Mouse (Mus musculus): ENCODE measurements around the gene Tmem108. TPM values are rescaled to one million over a fixed set of nuclear protein-coding genes. Genes with fewer than 3 reads are reported as not detected.

Gene Tmem108
- polyA plus RNA-seq, 1 experiment from 2014 or later, result 25.9 TPM

GRCm38 (mm10) chr9:103701448-103701847 lies 60.2 kb downstream of the Tmem108 start:
- Histone ChIP-seq H3K4me3 (replicated peaks) (no peak overlapping the region), H3K4me1 (peaks cover 16% of the 10 kb centered on the region), H3K27ac (replicated peaks) (no peak overlapping the region), H3K4me2 (no peak overlapping the region), H3K36me3 (no peaks in the 10 kb centered on the region), H3K9me3 (replicated peaks) (no peaks in the 10 kb centered on the region), H3K9ac (replicated peaks) (no peak overlapping the region), H3K27me3 (replicated peaks) (no peaks in the 10 kb centered on the region)
- no peak for ATAC-seq (ENCODE audit: low FRiP score)
- WGBS, result 39% methylated on average over 4 of the region's 4 CpGs

DNA sequence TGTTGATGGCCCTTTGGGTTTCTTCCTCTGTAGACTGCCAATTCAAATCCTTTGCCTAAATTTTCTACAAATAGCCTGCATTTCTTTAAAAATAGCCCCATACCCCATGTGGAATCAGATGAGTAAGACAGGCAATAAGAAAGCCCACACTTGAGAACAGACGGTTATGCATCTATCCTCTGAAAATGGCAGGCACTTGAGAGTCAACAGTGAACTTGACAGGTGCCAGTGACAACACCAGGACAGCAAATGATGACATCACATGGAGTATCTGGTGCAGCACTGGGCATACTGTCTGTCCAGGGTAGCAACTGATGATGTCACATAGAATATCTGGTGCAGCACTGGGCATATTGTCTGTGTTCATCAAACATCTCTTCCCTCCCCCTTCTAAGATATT lies 61.4 kb downstream of the Tmem108 start:
- no peak overlapping the region for H3K4me2 ChIP-seq
- WGBS, result 89% methylated on average over 1 of the region's 1 CpGs
- no peaks in the 10 kb centered on the region for H3K27me3 ChIP-seq (replicated peaks)
- H3K4me1 ChIP-seq, result peaks cover 16% of the 10 kb centered on the region
- H3K9me3 ChIP-seq (replicated peaks), result no peaks in the 10 kb centered on the region
- no peak overlapping the region for H3K4me3 ChIP-seq (replicated peaks)
- no peak for ATAC-seq (ENCODE audit: low FRiP score)
- no peak overlapping the region for H3K27ac ChIP-seq (replicated peaks)
- H3K9ac ChIP-seq (replicated peaks), result no peak overlapping the region
- no peaks in the 10 kb centered on the region for H3K36me3 ChIP-seq

GRCm38 (mm10) chr9:103696967-103697366 lies 64.7 kb downstream of the Tmem108 start:
- H3K9me3 ChIP-seq (replicated peaks), result no peaks in the 10 kb centered on the region
- H3K36me3 ChIP-seq, result no peaks in the 10 kb centered on the region
- H3K9ac ChIP-seq (replicated peaks), result no peak overlapping the region
- H3K4me1 ChIP-seq, result peaks cover 24% of the 10 kb centered on the region
- ATAC-seq (ENCODE audit: low FRiP score), result peak; percentile 51; the same call in 1 of the 2 replicates
- H3K27me3 ChIP-seq (replicated peaks), result no peaks in the 10 kb centered on the region
- H3K4me3 ChIP-seq (replicated peaks), result no peak overlapping the region
- H3K27ac ChIP-seq (replicated peaks), result peak overlapping the region; percentile 56
- 45% methylated on average over 6 of the region's 6 CpGs for WGBS
- no peak overlapping the region for H3K4me2 ChIP-seq

DNA sequence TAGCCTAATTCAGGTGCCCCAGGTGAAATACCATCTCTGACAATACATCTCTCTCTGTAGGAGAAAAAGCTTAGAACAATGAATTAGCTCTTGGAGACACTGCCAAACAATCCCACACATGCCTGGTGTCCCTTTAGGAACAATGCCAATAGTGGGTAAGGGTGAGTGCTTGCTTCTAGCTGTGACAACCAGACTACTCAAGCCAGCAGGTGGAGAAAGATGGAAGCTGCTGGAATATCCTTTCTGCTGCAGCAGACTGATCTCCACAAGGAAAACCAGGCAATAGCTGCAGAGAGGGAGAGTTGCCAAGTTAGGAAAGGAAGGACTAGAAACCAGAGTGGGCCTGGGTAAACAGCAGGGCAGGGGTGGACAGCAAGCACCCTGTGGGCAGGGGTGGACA lies 67.8 kb downstream of the Tmem108 start:
- no peaks in the 10 kb centered on the region for H3K9me3 ChIP-seq (replicated peaks)
- H3K36me3 ChIP-seq, result no peaks in the 10 kb centered on the region
- no peak overlapping the region for H3K4me3 ChIP-seq (replicated peaks)
- no peak overlapping the region for H3K27ac ChIP-seq (replicated peaks)
- no peak overlapping the region for H3K9ac ChIP-seq (replicated peaks)
- no peak for ATAC-seq (ENCODE audit: low FRiP score)
- H3K27me3 ChIP-seq (replicated peaks), result no peaks in the 10 kb centered on the region
- peaks cover 24% of the 10 kb centered on the region for H3K4me1 ChIP-seq
- H3K4me2 ChIP-seq, result no peak overlapping the region

- H3K4me2 ChIP-seq, result no peak overlapping the region
- H3K36me3 ChIP-seq, result no peaks in the 10 kb centered on the region
- H3K27ac ChIP-seq (replicated peaks), result peak overlapping the region; percentile 63; the same call in 1 of the 2 replicates
- no peaks in the 10 kb centered on the region for H3K27me3 ChIP-seq (replicated peaks)
- H3K9me3 ChIP-seq (replicated peaks), result no peaks in the 10 kb centered on the region
- H3K4me3 ChIP-seq (replicated peaks), result no peak overlapping the region
- H3K4me1 ChIP-seq, result peaks cover 24% of the 10 kb centered on the region
- peak; percentile 27; the same call in 1 of the 2 replicates for ATAC-seq (ENCODE audit: low FRiP score)
- no peak overlapping the region for H3K9ac ChIP-seq (replicated peaks)
- 52% methylated on average over 4 of the region's 4 CpGs for WGBS
These were observed 68.9 kb downstream of the Tmem108 start for GRCm38 (mm10) chr9:103692699-103693098.

DNA sequence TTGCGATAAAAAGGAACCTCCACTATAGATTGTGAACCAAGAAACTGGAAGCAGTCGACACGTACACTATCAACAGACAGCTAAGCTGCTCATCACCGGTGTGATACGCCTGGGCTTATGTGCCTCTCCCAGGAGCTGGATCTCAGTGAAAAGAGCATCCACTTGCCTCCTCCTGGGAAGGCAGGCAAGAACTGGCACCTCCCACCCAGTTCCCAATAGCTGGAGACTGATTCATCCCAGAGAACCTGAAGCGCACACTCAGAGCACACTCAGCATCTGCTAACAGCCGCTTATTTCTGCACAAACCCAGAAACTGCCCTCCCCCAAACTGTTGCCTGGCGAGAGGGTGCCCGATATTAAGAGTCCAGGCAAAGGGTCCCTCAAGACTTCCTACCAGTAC lies 69.8 kb downstream of the Tmem108 start:
- Histone ChIP-seq H3K9ac (replicated peaks) (no peak overlapping the region), H3K4me2 (no peak overlapping the region), H3K9me3 (replicated peaks) (no peaks in the 10 kb centered on the region), H3K27ac (replicated peaks) (no peak overlapping the region; the same call in 1 of the 2 replicates), H3K27me3 (replicated peaks) (no peaks in the 10 kb centered on the region), H3K4me1 (peaks cover 24% of the 10 kb centered on the region), H3K36me3 (no peaks in the 10 kb centered on the region), H3K4me3 (replicated peaks) (no peak overlapping the region)
- 78% methylated on average over 9 of the region's 9 CpGs for WGBS
- ATAC-seq (ENCODE audit: low FRiP score), result no peak

DNA sequence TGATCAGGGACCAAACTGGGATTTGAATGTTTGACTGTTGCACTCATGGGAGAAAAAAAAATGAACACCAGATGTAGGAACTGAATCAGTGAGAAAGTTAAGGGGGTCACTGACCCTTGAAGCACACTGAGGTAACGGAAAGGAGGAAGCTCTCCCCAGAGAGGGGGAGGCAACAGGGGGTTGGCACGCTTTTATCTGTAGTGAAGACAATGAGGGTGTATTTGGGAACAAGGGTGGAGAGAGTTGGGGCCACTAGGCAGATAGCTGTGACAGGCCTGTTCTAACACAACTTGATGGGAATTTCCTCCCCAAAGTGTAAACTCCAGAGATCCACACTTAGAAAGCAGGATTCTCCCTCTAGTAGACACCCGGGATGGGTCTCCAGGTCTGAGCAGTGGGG lies 71.2 kb downstream of the Tmem108 start:
- H3K4me2 ChIP-seq, result no peak overlapping the region
- no peak for ATAC-seq (ENCODE audit: low FRiP score)
- 64% methylated on average over 3 of the region's 3 CpGs for WGBS

DNA sequence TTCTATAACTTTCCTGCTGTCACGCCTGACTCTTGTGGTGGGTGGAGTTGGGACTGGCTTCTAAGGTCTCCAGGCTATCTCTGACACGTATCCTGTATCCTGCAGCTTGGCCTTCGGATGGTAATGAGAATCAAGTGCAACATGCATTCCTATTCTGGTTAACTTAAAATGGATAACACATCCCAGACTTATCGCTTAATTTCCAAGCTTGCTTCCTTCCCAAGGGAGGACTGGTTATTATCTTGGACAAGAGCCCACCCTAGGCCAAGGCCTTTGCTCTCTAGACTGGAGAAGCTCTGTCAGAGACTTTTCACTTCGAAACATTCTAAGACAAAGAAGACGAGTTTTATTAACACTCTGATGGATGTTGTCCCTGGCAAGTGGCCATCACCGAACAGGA lies 71.9 kb downstream of the Tmem108 start:
- Histone ChIP-seq H3K9ac (replicated peaks) (no peak overlapping the region), H3K36me3 (no peaks in the 10 kb centered on the region), H3K9me3 (replicated peaks) (no peaks in the 10 kb centered on the region), H3K4me2 (no peak overlapping the region), H3K27ac (replicated peaks) (no peak overlapping the region), H3K27me3 (replicated peaks) (no peaks in the 10 kb centered on the region), H3K4me1 (peaks cover 23% of the 10 kb centered on the region), H3K4me3 (replicated peaks) (no peak overlapping the region)
- WGBS, result 71% methylated on average over 7 of the region's 7 CpGs
- no peak for ATAC-seq (ENCODE audit: low FRiP score)

More for the DNA sequence above, 71.2 kb downstream of the Tmem108 start:
- Histone ChIP-seq H3K4me1 (peaks cover 23% of the 10 kb centered on the region), H3K9me3 (replicated peaks) (no peaks in the 10 kb centered on the region), H3K36me3 (no peaks in the 10 kb centered on the region), H3K4me3 (replicated peaks) (no peak overlapping the region), H3K9ac (replicated peaks) (no peak overlapping the region), H3K27me3 (replicated peaks) (no peaks in the 10 kb centered on the region), H3K27ac (replicated peaks) (no peak overlapping the region)

DNA sequence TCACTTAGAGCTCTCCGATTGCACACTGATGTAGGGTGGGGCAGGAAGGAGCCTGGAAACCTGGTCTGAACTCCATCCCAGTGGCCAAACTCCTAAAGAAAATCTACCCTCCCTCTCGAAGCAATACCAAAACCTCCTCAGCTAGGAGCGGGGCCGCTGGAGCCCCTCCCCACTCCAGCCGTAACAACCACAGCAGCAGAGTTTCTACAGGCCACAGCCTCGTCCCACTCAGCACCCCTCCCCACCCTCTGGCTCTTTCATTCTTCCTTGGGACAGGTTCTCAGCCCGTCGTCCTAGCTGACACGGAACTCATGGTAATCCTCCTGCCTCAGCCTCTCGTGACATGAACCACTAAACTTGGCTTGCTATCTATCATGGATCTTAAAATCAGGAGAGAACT lies 72.6 kb downstream of the Tmem108 start:
- no peak overlapping the region for H3K4me2 ChIP-seq
- H3K9ac ChIP-seq (replicated peaks), result no peak overlapping the region
- H3K4me3 ChIP-seq (replicated peaks), result no peak overlapping the region
- no peak overlapping the region for H3K27ac ChIP-seq (replicated peaks)
- 91% methylated on average over 10 of the region's 10 CpGs for WGBS
- H3K27me3 ChIP-seq (replicated peaks), result no peaks in the 10 kb centered on the region
- H3K9me3 ChIP-seq (replicated peaks), result no peaks in the 10 kb centered on the region
- H3K4me1 ChIP-seq, result peaks cover 23% of the 10 kb centered on the region
- no peak for ATAC-seq (ENCODE audit: low FRiP score)
- no peaks in the 10 kb centered on the region for H3K36me3 ChIP-seq

DNA sequence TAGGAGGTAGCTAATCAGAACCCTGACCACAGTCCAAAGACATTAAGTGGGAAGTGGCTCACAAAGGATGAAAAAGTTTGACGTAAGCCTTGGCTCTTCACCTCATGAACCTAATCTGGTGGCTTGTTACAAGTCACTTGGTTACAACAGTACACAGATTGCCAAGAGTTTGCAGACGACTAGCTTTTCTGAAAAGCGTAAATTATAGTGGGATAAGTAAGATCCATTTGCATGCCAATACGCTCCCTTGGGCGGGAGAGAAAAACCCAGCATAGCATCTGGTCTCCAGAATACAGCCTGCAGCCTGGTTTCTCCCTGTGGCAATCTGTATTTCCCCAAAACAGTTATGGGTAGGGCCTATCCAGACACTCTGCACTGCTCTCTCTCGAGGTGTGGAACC lies 74.5 kb downstream of the Tmem108 start:
- WGBS, result 39% methylated on average over 6 of the region's 6 CpGs
- no peak overlapping the region for H3K4me2 ChIP-seq
- peak; percentile 59; the same call in 1 of the 2 replicates for ATAC-seq (ENCODE audit: low FRiP score)

GRCm38 (mm10) chr9:103681741-103682330 lies 79.8 kb downstream of the Tmem108 start:
- ATAC-seq (ENCODE audit: low FRiP score), result no peak
- Histone ChIP-seq H3K4me3 (replicated peaks) (no peak overlapping the region), H3K27me3 (replicated peaks) (no peaks in the 10 kb centered on the region), H3K4me1 (peaks cover 10% of the 10 kb centered on the region), H3K27ac (replicated peaks) (no peak overlapping the region), H3K36me3 (no peaks in the 10 kb centered on the region), H3K4me2 (no peak overlapping the region), H3K9ac (replicated peaks) (no peak overlapping the region), H3K9me3 (replicated peaks) (no peaks in the 10 kb centered on the region)
- 77% methylated on average over 4 of the region's 4 CpGs for WGBS

More for the DNA sequence above, 74.5 kb downstream of the Tmem108 start:
- no peak overlapping the region for H3K4me3 ChIP-seq (replicated peaks)
- H3K9me3 ChIP-seq (replicated peaks), result no peaks in the 10 kb centered on the region
- no peaks in the 10 kb centered on the region for H3K27me3 ChIP-seq (replicated peaks)
- no peaks in the 10 kb centered on the region for H3K36me3 ChIP-seq
- peaks cover 18% of the 10 kb centered on the region for H3K4me1 ChIP-seq
- H3K27ac ChIP-seq (replicated peaks), result peak overlapping the region; percentile 51
- H3K9ac ChIP-seq (replicated peaks), result no peak overlapping the region

- H3K4me1 ChIP-seq, result peaks cover 8% of the 10 kb centered on the region
- 51% methylated on average over 2 of the region's 2 CpGs for WGBS
- ATAC-seq (ENCODE audit: low FRiP score), result no peak
These were observed 82.4 kb downstream of the Tmem108 start for GRCm38 (mm10) chr9:103679234-103679633.

More at GRCm38 (mm10) chr9:103679234-103679633, 82.4 kb downstream of the Tmem108 start:
- no peak overlapping the region for H3K4me3 ChIP-seq (replicated peaks)
- no peaks in the 10 kb centered on the region for H3K36me3 ChIP-seq
- no peak overlapping the region for H3K9ac ChIP-seq (replicated peaks)
- no peaks in the 10 kb centered on the region for H3K27me3 ChIP-seq (replicated peaks)
- H3K27ac ChIP-seq (replicated peaks), result no peak overlapping the region
- no peaks in the 10 kb centered on the region for H3K9me3 ChIP-seq (replicated peaks)
- H3K4me2 ChIP-seq, result no peak overlapping the region
